Mouse (Mus musculus) adrenal gland, postnatal 10 days (tissue): ENCODE results near the gene Nat10. TPM values are rescaled to one million over a fixed set of nuclear protein-coding genes. Genes with fewer than 3 reads are reported as not detected.

Source experiments
- total RNA-seq, 2 experiments: library from RNA; stranded (reverse); gene quantifications; 2 replicates each; pipeline ENCODE4 v1.2.3; 2021

Nat10 gene
- total RNA-seq, 2 experiments from 2014 or later, result 28.3 to 49.3 TPM

Other genes with a start within 250 kb of the Nat10 start
- 10 to 100 TPM; 10.7 to 12.3 TPM for gene Abtb2, start 195.0 kb downstream of the Nat10 start, total RNA-seq
- gene Caprin1, start 36.4 kb upstream of the Nat10 start, total RNA-seq, result 100 to 1,000 TPM; 354 to 414 TPM
- gene Lmo2, start 196.7 kb upstream of the Nat10 start, total RNA-seq, result 10 to 100 TPM; 26.9 to 37.3 TPM